8 mouse cellular contexts compared by ENCODE assay signal in genomic region chr15:79543968-79544367, GRCm38 (mm10). TPM values are rescaled to one million over a fixed set of nuclear protein-coding genes. Genes with fewer than 3 reads are reported as not detected.
A peak's percentile ranks its signal among the peaks of the same experiment; 100 is the strongest.
DNase-seq lines count a peak whose midpoint lies in the region; ATAC-seq lines count a peak whose summit lies in the region.

No protein-coding gene starts in this region.

- peak overlapping the region in 1 of 2 experiments; percentile 97; a peak in 1 of 4 replicates for H3K4me3 ChIP-seq in heart, embryonic 14.5 days (ENCODE audit: control insufficient read depth in 1 of 2, insufficient read depth in 1 of 2, low read depth in 1 of 2, low read length in 2 of 2)
- H3K4me3 ChIP-seq in embryonic facial prominence, embryonic 12.5 days, result peak overlapping the region; percentile 91; the same call in 1 of the 2 replicates
- H3K4me3 ChIP-seq in intestine, embryonic 14.5 days (ENCODE audit: low read depth, low read length), result peak overlapping the region; percentile 98; the same call in 1 of the 2 replicates
- peak overlapping the region; percentile 93; the same call in 1 of the 2 replicates for H3K4me3 ChIP-seq in midbrain, embryonic 14.5 days (replicated peaks; ENCODE audit: low read depth, low read length)

- H3K9ac ChIP-seq in heart, embryonic 14.5 days (ENCODE audit: low read length), result no peak overlapping the region
- no peak overlapping the region for H3K9ac ChIP-seq in embryonic facial prominence, embryonic 12.5 days
- H3K9ac ChIP-seq in intestine, embryonic 14.5 days (ENCODE audit: low read length), result no peak overlapping the region
- H3K9ac ChIP-seq in midbrain, embryonic 14.5 days (replicated peaks; ENCODE audit: low read length), result no peak overlapping the region

- H3K27ac ChIP-seq in heart, embryonic 14.5 days (replicated peaks in 1 of 2; ENCODE audit: control insufficient read depth in 1 of 2, insufficient read depth in 1 of 2, low read depth in 2 of 2, low read length in 2 of 2), result no peak overlapping the region
- no peak overlapping the region for H3K27ac ChIP-seq in embryonic facial prominence, embryonic 12.5 days
- H3K27ac ChIP-seq in intestine, embryonic 14.5 days (ENCODE audit: low read depth), result no peak overlapping the region
- H3K27ac ChIP-seq in midbrain, embryonic 14.5 days (replicated peaks; ENCODE audit: low read depth, low read length), result no peak overlapping the region

- H3K27me3 ChIP-seq in heart, embryonic 14.5 days (ENCODE audit: control insufficient read depth, insufficient read depth, low read length), result no peaks in the 10 kb centered on the region
- peaks cover 6% of the 10 kb centered on the region; the same call in 1 of the 2 replicates for H3K27me3 ChIP-seq in embryonic facial prominence, embryonic 12.5 days
- no peaks in the 10 kb centered on the region for H3K27me3 ChIP-seq in intestine, embryonic 14.5 days (replicated peaks; ENCODE audit: control insufficient read depth, insufficient read depth, low read length)
- H3K27me3 ChIP-seq in midbrain, embryonic 14.5 days (ENCODE audit: control insufficient read depth, insufficient read depth, low read length), result no peaks in the 10 kb centered on the region

- 85% methylated on average over 3 of the region's 3 CpGs for WGBS in heart, embryonic 14.5 days
- WGBS in embryonic facial prominence, embryonic 12.5 days, result 94% methylated on average over 3 of the region's 3 CpGs
- WGBS in intestine, embryonic 14.5 days, result 96% methylated on average over 3 of the region's 3 CpGs
- 95% methylated on average over 3 of the region's 3 CpGs for WGBS in midbrain, embryonic 14.5 days

- peaks cover 54% of the 10 kb centered on the region for H3K36me3 ChIP-seq in heart, embryonic 14.5 days (ENCODE audit: control insufficient read depth, insufficient read depth, low read length)
- peaks cover 55% of the 10 kb centered on the region for H3K36me3 ChIP-seq in embryonic facial prominence, embryonic 12.5 days
- H3K36me3 ChIP-seq in intestine, embryonic 14.5 days (ENCODE audit: control insufficient read depth, insufficient read depth, low read length), result peaks cover 56% of the 10 kb centered on the region
- H3K36me3 ChIP-seq in midbrain, embryonic 14.5 days (ENCODE audit: control insufficient read depth, insufficient read depth, low read length), result peaks cover 51% of the 10 kb centered on the region

- no peak for ATAC-seq in heart, embryonic 14.5 days (ENCODE audit: insufficient number of reproducible peaks, insufficient read depth, low FRiP score, low read depth)
- ATAC-seq in embryonic facial prominence, embryonic 12.5 days (ENCODE audit: insufficient number of reproducible peaks, insufficient read depth, low FRiP score, low TSS enrichment), result no peak
- ATAC-seq in intestine, embryonic 14.5 days (replicated peaks; ENCODE audit: low FRiP score, low TSS enrichment, low read depth), result no peak
- no peak for ATAC-seq in midbrain, embryonic 14.5 days (ENCODE audit: low FRiP score, low TSS enrichment)

- no peaks in the 10 kb centered on the region for H3K9me3 ChIP-seq in heart, embryonic 14.5 days (ENCODE audit: control insufficient read depth, low read length)
- no peaks in the 10 kb centered on the region for H3K9me3 ChIP-seq in embryonic facial prominence, embryonic 12.5 days
- H3K9me3 ChIP-seq in intestine, embryonic 14.5 days (ENCODE audit: control insufficient read depth, low read length), result no peaks in the 10 kb centered on the region
- H3K9me3 ChIP-seq in midbrain, embryonic 14.5 days (ENCODE audit: control insufficient read depth, low read length), result no peaks in the 10 kb centered on the region

- no peak for DNase-seq in heart, adult 11 months
- no peak for DNase-seq in intestine, embryonic 14.5 days (ENCODE audit: low spot score)
- DNase-seq in midbrain, embryonic 14.5 days, result no peak
- DNase-seq in cerebellum, adult 18-20 months, result no peak
- no peak for DNase-seq in urinary bladder, postnatal 10 days (ENCODE audit: low spot score)
- DNase-seq in layer of hippocampus, postnatal 14 days (ENCODE audit: low spot score in 2 of 2), result no peak

- peak overlapping the region; percentile 79 for H3K4me2 ChIP-seq in heart, embryonic 14.5 days (ENCODE audit: low read length)
- H3K4me2 ChIP-seq in embryonic facial prominence, embryonic 12.5 days (replicated peaks), result peak overlapping the region; percentile 86
- peak overlapping the region; percentile 98 for H3K4me2 ChIP-seq in intestine, embryonic 14.5 days (ENCODE audit: low read length)
- H3K4me2 ChIP-seq in midbrain, embryonic 14.5 days (ENCODE audit: low read length), result peak overlapping the region; percentile 90

- peaks cover 7 to 18% of the 10 kb centered on the region in 2 experiments for H3K4me1 ChIP-seq in heart, embryonic 14.5 days (ENCODE audit: control insufficient read depth in 2 of 2, insufficient read depth in 2 of 2, low read length in 2 of 2)
- peaks cover 17% of the 10 kb centered on the region for H3K4me1 ChIP-seq in embryonic facial prominence, embryonic 12.5 days
- peaks cover 17% of the 10 kb centered on the region for H3K4me1 ChIP-seq in intestine, embryonic 14.5 days (replicated peaks; ENCODE audit: control insufficient read depth, insufficient read depth, low read length)
- peaks cover 25% of the 10 kb centered on the region for H3K4me1 ChIP-seq in midbrain, embryonic 14.5 days (ENCODE audit: control insufficient read depth, insufficient read depth, low read length)

RNA-seq across cellular contexts. Expression of gene Ddx17, which starts 2.6 kb away (rescaled TPM):
- polyA plus RNA-seq in heart, embryonic 14.5 days (2014; fragmentation: Nextera tagmentation; extraction: Ambion mirVana), result 49.1 and 57.6 TPM in 2 replicates
- polyA plus RNA-seq in embryonic facial prominence, embryonic 12.5 days (2016; fragmentation: Nextera tagmentation; extraction: Ambion mirVana), result 72.0 and 73.1 TPM in 2 replicates
- 77.6 and 78.6 TPM in 2 replicates for polyA plus RNA-seq in intestine, embryonic 14.5 days (2014; fragmentation: Nextera tagmentation; extraction: Ambion mirVana)
- polyA plus RNA-seq in midbrain, embryonic 14.5 days (2014; fragmentation: Nextera tagmentation; extraction: Ambion mirVana), result 115 and 137 TPM in 2 replicates
- total RNA-seq in layer of hippocampus, postnatal 14 days (2021), result 100 to 1,000 TPM; 353 to 381 TPM

RNA-seq across cellular contexts. Expression of gene Kdelr3, which starts 27.8 kb away (rescaled TPM):
- polyA plus RNA-seq in heart, embryonic 14.5 days (2014; fragmentation: Nextera tagmentation; extraction: Ambion mirVana), result 42.2 and 54.1 TPM in 2 replicates
- polyA plus RNA-seq in embryonic facial prominence, embryonic 12.5 days (2016; fragmentation: Nextera tagmentation; extraction: Ambion mirVana), result 41.5 and 42.0 TPM in 2 replicates
- polyA plus RNA-seq in intestine, embryonic 14.5 days (2014; fragmentation: Nextera tagmentation; extraction: Ambion mirVana), result 46.9 and 55.0 TPM in 2 replicates
- polyA plus RNA-seq in midbrain, embryonic 14.5 days (2014; fragmentation: Nextera tagmentation; extraction: Ambion mirVana), result 5.4 and 7.1 TPM in 2 replicates
- total RNA-seq in layer of hippocampus, postnatal 14 days (2021), result 1 to 10 TPM; 1.4 to 1.8 TPM

RNA-seq across cellular contexts. Expression of gene Kcnj4, which starts 38.9 kb away (rescaled TPM):
- 0.20 TPM in 1 of 2 replicates, not detected in the other for polyA plus RNA-seq in heart, embryonic 14.5 days (2014; fragmentation: Nextera tagmentation; extraction: Ambion mirVana)
- 0.10 TPM in 1 of 2 replicates, not detected in the other for polyA plus RNA-seq in embryonic facial prominence, embryonic 12.5 days (2016; fragmentation: Nextera tagmentation; extraction: Ambion mirVana)
- 0.08 TPM in 1 of 2 replicates, not detected in the other for polyA plus RNA-seq in intestine, embryonic 14.5 days (2014; fragmentation: Nextera tagmentation; extraction: Ambion mirVana)
- polyA plus RNA-seq in midbrain, embryonic 14.5 days (2014; fragmentation: Nextera tagmentation; extraction: Ambion mirVana), result 0.23 TPM in 1 of 2 replicates, not detected in the other
- total RNA-seq in layer of hippocampus, postnatal 14 days (2021), result 10 to 100 TPM; 69.2 to 72.7 TPM
